9 mouse cellular contexts compared by ENCODE assay signal in genomic region chr14:6889521-6890012, GRCm38 (mm10). TPM values are rescaled to one million over a fixed set of nuclear protein-coding genes. Genes with fewer than 3 reads are reported as not detected.
DNase-seq lines count a peak whose midpoint lies in the region; ATAC-seq and TF ChIP-seq lines count a peak whose summit lies in the region.
"Not testable (repeated sequence)": the region's sequence is repeated elsewhere in the genome, so short reads cannot be mapped to it uniquely, and the experiment has no call there.
"Had no signal": no experiment of that assay in that cellular context is flagged by ENCODE, and none has a peak within 500 bp of the region (broad histone marks: within the 10 kb centered on the region; RNA-seq: fewer than 3 reads in every experiment).

Gm3667 (minus strand) TSS chr14:6889962.

- H3K27me3 ChIP-seq in embryonic facial prominence, embryonic 14.5 days (replicated peaks; ENCODE audit: control insufficient read depth, insufficient read depth, low read length); kidney, embryonic 14.5 days (ENCODE audit: control insufficient read depth, insufficient read depth, low read length); limb, embryonic 14.5 days (ENCODE audit: control insufficient read depth, insufficient read depth, low read length); midbrain, embryonic 13.5 days; stomach, embryonic 14.5 days (ENCODE audit: control insufficient read depth, insufficient read depth, low read length): not testable (repeated sequence)

- not testable (repeated sequence) for H3K27ac ChIP-seq in embryonic facial prominence, embryonic 14.5 days (replicated peaks; ENCODE audit: low read depth, low read length); kidney, embryonic 14.5 days (ENCODE audit: low read depth, low read length); limb, embryonic 14.5 days (replicated peaks; ENCODE audit: low read depth, low read length); midbrain, embryonic 13.5 days; stomach, embryonic 14.5 days (ENCODE audit: low read length)

- not testable (repeated sequence) for H3K9me3 ChIP-seq in embryonic facial prominence, embryonic 14.5 days (ENCODE audit: control insufficient read depth, low read length); kidney, embryonic 14.5 days (ENCODE audit: control insufficient read depth, low read length); limb, embryonic 14.5 days (ENCODE audit: control insufficient read depth, low read length); midbrain, embryonic 13.5 days; stomach, embryonic 14.5 days (ENCODE audit: control insufficient read depth, low read depth, low read length)

- DNase-seq in adrenal gland, adult 2 months: peak; percentile 1
- not testable (repeated sequence) for DNase-seq in embryonic facial prominence, embryonic 14.5 days (ENCODE audit: low spot score); limb, embryonic 14.5 days (ENCODE audit: low spot score)
- peak; percentile 96 for DNase-seq in heart, adult 11 months
- DNase-seq in heart, postnatal 4 days: peak; percentile 15

- 0% methylated on average over 5 of the region's 43 CpGs for WGBS in embryonic facial prominence, embryonic 14.5 days
- WGBS in kidney, embryonic 14.5 days: 0% methylated on average over 3 of the region's 43 CpGs
- 0% methylated on average over 9 of the region's 43 CpGs for WGBS in limb, embryonic 14.5 days
- WGBS in midbrain, embryonic 13.5 days: under 1% methylated on average over 19 of the region's 43 CpGs
- 0% methylated on average over 25 of the region's 43 CpGs for WGBS in stomach, embryonic 14.5 days

- peak within 1 kb of the TSS; percentile 34 for H3K4me3 ChIP-seq in embryonic facial prominence, embryonic 14.5 days (ENCODE audit: low read depth, low read length)
- peak within 1 kb of the TSS; percentile 29 for H3K4me3 ChIP-seq in kidney, embryonic 14.5 days (ENCODE audit: low read length)
- H3K4me3 ChIP-seq in limb, embryonic 14.5 days (replicated peaks; ENCODE audit: low read length): peak within 1 kb of the TSS; percentile 34
- peak within 1 kb of the TSS; percentile 46 for H3K4me3 ChIP-seq in midbrain, embryonic 13.5 days (replicated peaks)
- peak within 1 kb of the TSS; percentile 28 for H3K4me3 ChIP-seq in stomach, embryonic 14.5 days (ENCODE audit: low read depth, low read length)

- H3K9ac ChIP-seq in embryonic facial prominence, embryonic 14.5 days (ENCODE audit: low read depth, low read length): 0 out of 2 replicates have a peak within 1 kb of the TSS, but pooled peaks have one; percentile 25
- H3K9ac ChIP-seq in kidney, embryonic 14.5 days (ENCODE audit: low read depth, low read length): 0 out of 2 replicates have a peak within 1 kb of the TSS, but pooled peaks have one; percentile 34
- H3K9ac ChIP-seq in limb, embryonic 14.5 days (ENCODE audit: low read depth, low read length, severe bottlenecking): peak within 1 kb of the TSS; percentile 25; the same call in 1 of the 2 replicates
- peak within 1 kb of the TSS; percentile 58 for H3K9ac ChIP-seq in midbrain, embryonic 13.5 days (replicated peaks)
- not testable (repeated sequence) for H3K9ac ChIP-seq in stomach, embryonic 14.5 days (replicated peaks; ENCODE audit: low read depth, low read length)

- not testable (repeated sequence) for H3K4me1 ChIP-seq in embryonic facial prominence, embryonic 14.5 days (ENCODE audit: control insufficient read depth, insufficient read depth, low read length); kidney, embryonic 14.5 days (ENCODE audit: control insufficient read depth, insufficient read depth, low read length); limb, embryonic 14.5 days (ENCODE audit: control insufficient read depth, insufficient read depth, low read length); midbrain, embryonic 13.5 days (replicated peaks); stomach, embryonic 14.5 days (ENCODE audit: control insufficient read depth, insufficient read depth, low read length)

- not testable (repeated sequence) for TF ChIP-seq POLR2A in limb, embryonic 14.5 days (IDR thresholded peaks at IDR 0.05; ENCODE audit: borderline replicate concordance, extremely low read depth, insufficient read depth, insufficient read length)

- H3K4me2 ChIP-seq in embryonic facial prominence, embryonic 14.5 days (ENCODE audit: low read depth, low read length): peak within 1 kb of the TSS; percentile 54
- peak within 1 kb of the TSS; percentile 47 for H3K4me2 ChIP-seq in kidney, embryonic 14.5 days (replicated peaks; ENCODE audit: low read depth, low read length)
- peak within 1 kb of the TSS; percentile 46 for H3K4me2 ChIP-seq in limb, embryonic 14.5 days (replicated peaks; ENCODE audit: low read depth, low read length, severe bottlenecking)
- peak within 1 kb of the TSS; percentile 57 for H3K4me2 ChIP-seq in midbrain, embryonic 13.5 days (replicated peaks)
- peak within 1 kb of the TSS; percentile 39 for H3K4me2 ChIP-seq in stomach, embryonic 14.5 days (replicated peaks; ENCODE audit: low read depth, low read length)

- not testable (repeated sequence) for H3K36me3 ChIP-seq in embryonic facial prominence, embryonic 14.5 days (ENCODE audit: control insufficient read depth, insufficient read depth, low read length); kidney, embryonic 14.5 days (ENCODE audit: control insufficient read depth, insufficient read depth, low read length); limb, embryonic 14.5 days (ENCODE audit: control insufficient read depth, insufficient read depth, low read length); midbrain, embryonic 13.5 days; stomach, embryonic 14.5 days (ENCODE audit: control insufficient read depth, insufficient read depth, low read length)

- not testable (repeated sequence) for ATAC-seq in embryonic facial prominence, embryonic 14.5 days (ENCODE audit: low read depth); kidney, embryonic 14.5 days (ENCODE audit: low FRiP score, low TSS enrichment); limb, embryonic 14.5 days (ENCODE audit: low FRiP score, low read depth); midbrain, embryonic 13.5 days; stomach, embryonic 14.5 days (ENCODE audit: insufficient number of reproducible peaks, insufficient read depth, low FRiP score, low read depth)

RNA-seq across cellular contexts. Expression of gene Gm3667, which starts in this region (rescaled TPM):
- not detected for total RNA-seq in adrenal gland, adult 2 months (2021)
- not detected in 2 replicates for polyA plus RNA-seq in adrenal gland, adult 2 months (2012; rRNA removed)
- polyA plus RNA-seq in embryonic facial prominence, embryonic 14.5 days (2014; fragmentation: Nextera tagmentation; extraction: Ambion mirVana): 0.97 and 1.3 TPM in 2 replicates
- under 1 TPM; 0.43 to 0.59 TPM for total RNA-seq in heart, postnatal 4 days (2021)
- 0.43 and 0.84 TPM in 2 replicates for polyA plus RNA-seq in kidney, embryonic 14.5 days (2014; fragmentation: Nextera tagmentation; extraction: Ambion mirVana)
- polyA plus RNA-seq in limb, embryonic 14.5 days (2012; rRNA removed): 1.4 and 2.0 TPM in 2 replicates
- polyA plus RNA-seq in limb, embryonic 14.5 days (2014; fragmentation: Nextera tagmentation; extraction: Ambion mirVana): 0.58 and 0.91 TPM in 2 replicates
- 5.1 and 5.7 TPM in 2 replicates for polyA plus RNA-seq in midbrain, embryonic 13.5 days (2015; fragmentation: Nextera tagmentation; extraction: Ambion mirVana)
- polyA plus RNA-seq in stomach, embryonic 14.5 days (2014; fragmentation: Nextera tagmentation; extraction: Ambion mirVana): 2.1 and 2.2 TPM in 2 replicates
- total RNA-seq: liver, adult 2 months had no signal
- polyA plus RNA-seq: liver, adult 2 months had no signal

Comparison
In these comparisons a context has a peak if more than half of its experiments do, and no peak if none do; other contexts are left out.
1. Peak in DNase-seq in adrenal gland, adult 2 months; RNA of the gene not detected or under 1 TPM.
2. Peak in DNase-seq in heart, postnatal 4 days; RNA of the gene not detected or under 1 TPM.